Mouse (Mus musculus) gastrocnemius, postnatal 25 days (tissue): ENCODE measurements around the gene Atxn2l. TPM values are rescaled to one million over a fixed set of nuclear protein-coding genes. Genes with fewer than 3 reads are reported as not detected.

Experiments
- DNase-seq: peaks from one replicate; pipeline ENCODE4 v3.0.0; 2022
- total RNA-seq, 2 experiments: library from RNA; stranded (reverse); gene quantifications; 1 replicate in 1 of 2; 2 replicates in 1 of 2; pipeline ENCODE4 v1.2.3; 2021

Atxn2l gene
- total RNA-seq, 2 experiments from 2014 or later = 26.0 to 26.4 TPM

- DNase-seq = peak; percentile 90
These were observed 40.2 kb downstream of the Atxn2l start, which contains the start of gene Atp2a1 for GRCm38 (mm10) chr7:126463004-126463403. Gene Atp2a1 (minus strand): TSS chr7:126463108.

GRCm38 (mm10) chr7:126461626-126462025, 41.6 kb downstream of the Atxn2l start:
- DNase-seq = no peak

GRCm38 (mm10) chr7:126460623-126461399, 42.4 kb downstream of the Atxn2l start:
- no peak for DNase-seq

GRCm38 (mm10) chr7:126458844-126459618, 44.2 kb downstream of the Atxn2l start:
- peak; percentile 81 for DNase-seq

GRCm38 (mm10) chr7:126458225-126458624, 45.0 kb downstream of the Atxn2l start:
- DNase-seq = no peak

GRCm38 (mm10) chr7:126456382-126457266, 46.6 kb downstream of the Atxn2l start:
- no peak for DNase-seq

GRCm38 (mm10) chr7:126455242-126455641, 48.0 kb downstream of the Atxn2l start:
- DNase-seq = no peak

GRCm38 (mm10) chr7:126453861-126454260, 49.4 kb downstream of the Atxn2l start:
- no peak for DNase-seq

- DNase-seq = no peak
These were observed 51.0 kb downstream of the Atxn2l start for GRCm38 (mm10) chr7:126452244-126452643.

GRCm38 (mm10) chr7:126450641-126451040, 52.6 kb downstream of the Atxn2l start:
- no peak for DNase-seq

GRCm38 (mm10) chr7:126449991-126450390, 53.2 kb downstream of the Atxn2l start:
- DNase-seq = no peak

GRCm38 (mm10) chr7:126448481-126448880, 54.8 kb downstream of the Atxn2l start:
- DNase-seq = no peak

- no peak for DNase-seq
These were observed 57.0 kb downstream of the Atxn2l start for GRCm38 (mm10) chr7:126446217-126446616.

GRCm38 (mm10) chr7:126445104-126445815, 58.0 kb downstream of the Atxn2l start:
- no peak for DNase-seq

GRCm38 (mm10) chr7:126444536-126444935, 58.7 kb downstream of the Atxn2l start:
- no peak for DNase-seq

- no peak for DNase-seq
These were observed 59.2 kb downstream of the Atxn2l start for GRCm38 (mm10) chr7:126443997-126444396.

Other genes with a start within 250 kb of the Atxn2l start
- gene Sbk1, start 230.8 kb downstream of the Atxn2l start, total RNA-seq = 10 to 100 TPM; 22.2 to 25.0 TPM
- under 1 TPM in 1 of 2 experiments, not detected in 1; 0.43 TPM for gene Lat, start 133.9 kb downstream of the Atxn2l start, total RNA-seq
- gene Spns1, start 126.0 kb downstream of the Atxn2l start, total RNA-seq = 10 to 100 TPM; 22.9 to 23.3 TPM
- gene Nfatc2ip, start 106.7 kb downstream of the Atxn2l start, total RNA-seq = 1 to 10 TPM; 2.8 to 3.2 TPM
- gene Cd19, start 88.5 kb downstream of the Atxn2l start, total RNA-seq = under 1 TPM in 1 of 2 experiments, not detected in 1; 0.48 TPM
- gene Rabep2, start 74.7 kb downstream of the Atxn2l start, total RNA-seq = 10 to 100 TPM; 11.2 to 14.6 TPM
- over 10,000 TPM; 22,501 to 25,220 TPM for gene Atp2a1, start 40.3 kb downstream of the Atxn2l start, total RNA-seq
- 10 to 100 TPM; 41.5 to 43.9 TPM for gene Sh2b1, start 28.0 kb downstream of the Atxn2l start, total RNA-seq
- 100 to 1,000 TPM; 131 to 139 TPM for gene Tufm, start 16.1 kb downstream of the Atxn2l start, total RNA-seq
- 100 to 1,000 TPM; 130 to 138 TPM for gene Eif3c, start 63.0 kb upstream of the Atxn2l start, total RNA-seq
- under 1 TPM; 0.26 to 0.59 TPM for gene Apobr, start 81.5 kb upstream of the Atxn2l start, total RNA-seq
- gene Cln3, start 82.4 kb upstream of the Atxn2l start, total RNA-seq = 10 to 100 TPM in 1 of 2 experiments, 1 to 10 TPM in 1; 8.8 to 10.6 TPM
- not detected for gene Il27, start 91.5 kb upstream of the Atxn2l start, total RNA-seq
- 10 to 100 TPM; 10.6 to 14.2 TPM for gene Nupr1, start 127.4 kb upstream of the Atxn2l start, total RNA-seq
- gene Sgf29, start 145.9 kb upstream of the Atxn2l start, total RNA-seq = 10 to 100 TPM; 24.0 to 25.1 TPM
- 10 to 100 TPM; 12.3 to 22.9 TPM for gene Sult1a1, start 173.0 kb upstream of the Atxn2l start, total RNA-seq
- gene Bola2, start 192.0 kb upstream of the Atxn2l start, total RNA-seq = 10 to 100 TPM; 33.1 to 37.0 TPM
- 1 to 10 TPM; 2.7 to 3.3 TPM for gene Slx1b, start 192.3 kb upstream of the Atxn2l start, total RNA-seq
- 1 to 10 TPM; 2.1 to 3.3 TPM for gene Coro1a, start 204.3 kb upstream of the Atxn2l start, total RNA-seq